Mouse (Mus musculus): ENCODE data around the gene Tubg2.

DNA sequence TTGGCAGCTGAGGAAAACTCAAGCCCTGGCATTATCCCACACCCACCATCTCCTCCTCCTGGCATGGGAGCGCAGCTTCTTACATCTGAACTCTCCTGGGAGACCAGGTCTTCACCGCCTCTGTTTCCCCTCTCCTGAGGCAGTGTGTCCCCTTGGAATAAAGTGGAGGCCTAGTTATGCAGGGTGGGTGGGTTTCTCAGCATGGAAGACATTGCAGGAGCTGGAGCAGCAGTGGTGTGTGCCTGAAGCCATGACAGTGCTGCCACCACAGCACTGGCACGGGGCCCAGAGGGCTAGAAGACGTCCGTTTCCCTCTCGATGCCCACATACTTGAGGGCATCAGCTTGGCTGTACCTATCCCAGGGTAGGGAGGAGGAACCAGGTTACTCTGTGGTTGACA, 36.9 kb downstream of the Tubg2 start:
- TF ChIP-seq CTCF (IDR thresholded peaks at IDR 0.05; ENCODE audit: insufficient read depth, low read length) (no peak), POLR2A (IDR thresholded peaks at IDR 0.05; ENCODE audit: borderline replicate concordance, extremely low read depth, low read depth, low read length) (no peak)

All from lung, adult 2 months (tissue).